Comparison of ENCODE assay signal across 18 mouse cellular contexts in genomic region chr11:102403657-102404056, GRCm38 (mm10). TPM values are rescaled to one million over a fixed set of nuclear protein-coding genes. Genes with fewer than 3 reads are reported as not detected.
DNase-seq lines count a peak whose midpoint lies in the region; ATAC-seq and TF ChIP-seq lines count a peak whose summit lies in the region.
"Had no signal": no experiment of that assay in that cellular context is flagged by ENCODE, and none has a peak within 500 bp of the region (broad histone marks: within the 10 kb centered on the region; RNA-seq: fewer than 3 reads in every experiment).

No protein-coding gene starts in this region.

- TF ChIP-seq CTCF in kidney, adult 2 months (conservative IDR thresholded peaks at IDR 0.05; ENCODE audit: insufficient read depth, insufficient read length, low read depth, low read length): no peak

- H3K27me3 ChIP-seq in kidney, adult 2 months (replicated peaks; ENCODE audit: control insufficient read depth, insufficient read depth, low read length): no peaks in the 10 kb centered on the region
- peaks cover 48% of the 10 kb centered on the region for H3K27me3 ChIP-seq in liver, embryonic 13.5 days

- peaks cover 6% of the 10 kb centered on the region for H3K36me3 ChIP-seq in kidney, adult 2 months (ENCODE audit: control insufficient read depth, insufficient read depth, low read length)
- peaks cover 47% of the 10 kb centered on the region for H3K36me3 ChIP-seq in liver, embryonic 13.5 days

- DNase-seq in cerebellum, adult 9-11 months: peak; percentile 54
- no peak for DNase-seq in cerebellum, postnatal 10 days
- no peak for DNase-seq in kidney, adult 2 months
- no peak for DNase-seq in kidney, postnatal 25 days
- DNase-seq in liver, embryonic 13.5 days: no peak
- DNase-seq in liver: no peak
- no peak for DNase-seq in layer of hippocampus, adult 11-12 months (ENCODE audit: low spot score)
- DNase-seq: adrenal gland, postnatal 14 days; gastrocnemius, postnatal 10 days; heart, adult 18-20 months had no signal

- H3K4me3 ChIP-seq in kidney, adult 2 months (ENCODE audit: insufficient read depth, low read depth, low read length): no peak overlapping the region
- no peak overlapping the region for H3K4me3 ChIP-seq in liver, embryonic 13.5 days (replicated peaks)
- H3K4me3 ChIP-seq: embryonic facial prominence, embryonic 13.5 days; forebrain, embryonic 12.5 days; heart, embryonic 15.5 days; hindbrain, embryonic 10.5 days had no signal

- peak overlapping the region; percentile 32 for H3K27ac ChIP-seq in kidney, adult 2 months (ENCODE audit: insufficient read depth, low read depth, low read length)
- H3K27ac ChIP-seq in liver, embryonic 13.5 days: peak overlapping the region; percentile 40; the same call in 1 of the 2 replicates
- H3K27ac ChIP-seq: embryonic facial prominence, embryonic 13.5 days; forebrain, embryonic 12.5 days; heart, embryonic 15.5 days; hindbrain, embryonic 10.5 days; hindbrain, embryonic 14.5 days had no signal

- 0 out of 2 replicates have a peak overlapping the region, but pooled peaks have one; percentile 86 for H3K4me2 ChIP-seq in liver, embryonic 13.5 days
- H3K4me2 ChIP-seq: embryonic facial prominence, embryonic 13.5 days; forebrain, embryonic 12.5 days; heart, embryonic 11.5 days; heart, embryonic 15.5 days; hindbrain, embryonic 14.5 days had no signal

- H3K9me3 ChIP-seq in liver, embryonic 13.5 days (replicated peaks): no peaks in the 10 kb centered on the region
- H3K9me3 ChIP-seq: embryonic facial prominence, embryonic 13.5 days; forebrain, embryonic 12.5 days; heart, embryonic 15.5 days; hindbrain, embryonic 10.5 days had no signal

- WGBS in kidney, adult 2 months: 82% methylated on average over 11 of the region's 11 CpGs
- 96% methylated on average over 11 of the region's 11 CpGs for WGBS in liver, embryonic 13.5 days (ENCODE audit: insufficient replicate concordance)

- no peak overlapping the region; the same call in 1 of the 2 replicates for H3K9ac ChIP-seq in liver, embryonic 13.5 days
- H3K9ac ChIP-seq: embryonic facial prominence, embryonic 13.5 days; forebrain, embryonic 12.5 days; heart, embryonic 15.5 days had no signal

- no peak for TF ChIP-seq POLR2A in kidney, adult 2 months (IDR thresholded peaks at IDR 0.05; ENCODE audit: low read depth, low read length)

- peaks cover 18% of the 10 kb centered on the region for H3K4me1 ChIP-seq in kidney, adult 2 months (ENCODE audit: control insufficient read depth, insufficient read depth, low read length)
- H3K4me1 ChIP-seq in liver, embryonic 13.5 days (replicated peaks): peaks cover 72% of the 10 kb centered on the region

- no peak for ATAC-seq in liver, embryonic 13.5 days (ENCODE audit: low read depth)
- ATAC-seq: forebrain, embryonic 16.5 days had no signal

RNA-seq across cellular contexts. Expression of gene Slc25a39, which starts 4.1 kb away (rescaled TPM):
- polyA plus RNA-seq in kidney, adult 2 months (2012; rRNA removed): 1,128 and 1,486 TPM in 2 replicates
- 388 and 390 TPM in 2 replicates for polyA plus RNA-seq in liver, embryonic 13.5 days (2015; fragmentation: Nextera tagmentation; extraction: Ambion mirVana)

RNA-seq across cellular contexts. Expression of gene Rundc3a, which starts 10.5 kb away (rescaled TPM):
- 2.6 and 3.4 TPM in 2 replicates for polyA plus RNA-seq in kidney, adult 2 months (2012; rRNA removed)
- polyA plus RNA-seq in liver, embryonic 13.5 days (2015; fragmentation: Nextera tagmentation; extraction: Ambion mirVana): 1.5 and 1.7 TPM in 2 replicates

RNA-seq across cellular contexts. Expression of gene Grn, which starts 26.5 kb away (rescaled TPM):
- 184 and 195 TPM in 2 replicates for polyA plus RNA-seq in kidney, adult 2 months (2012; rRNA removed)
- polyA plus RNA-seq in liver, embryonic 13.5 days (2015; fragmentation: Nextera tagmentation; extraction: Ambion mirVana): 59.5 and 63.3 TPM in 2 replicates

RNA-seq across cellular contexts. Expression of gene Slc4a1, which starts 37.7 kb away (rescaled TPM):
- 79.5 and 90.6 TPM in 2 replicates for polyA plus RNA-seq in kidney, adult 2 months (2012; rRNA removed)
- polyA plus RNA-seq in liver, embryonic 13.5 days (2015; fragmentation: Nextera tagmentation; extraction: Ambion mirVana): 734 and 914 TPM in 2 replicates
- polyA plus RNA-seq: C2C12 had no signal

RNA-seq across cellular contexts. Expression of gene Fam171a2, which starts 43.8 kb away (rescaled TPM):
- 18.9 and 20.4 TPM in 2 replicates for polyA plus RNA-seq in kidney, adult 2 months (2012; rRNA removed)
- 0.25 and 0.41 TPM in 2 replicates for polyA plus RNA-seq in liver, embryonic 13.5 days (2015; fragmentation: Nextera tagmentation; extraction: Ambion mirVana)
